Mouse (Mus musculus) thymus, postnatal 4 days (tissue): Measurements from ENCODE around the gene Abcc6.
A peak's percentile ranks its signal among the peaks of the same experiment; 100 is the strongest.
"Not testable (repeated sequence)": the region's sequence is repeated elsewhere in the genome, so short reads cannot be mapped to it uniquely, and the experiment has no call there.

Experiments
- DNase-seq: peaks from one replicate; pipeline ENCODE4 v3.0.0; 2021

The Abcc6 gene

GRCm38 (mm10) chr7:46025436-46025835 is 4.7 kb downstream of the Abcc6 start:
- DNase-seq = no peak

- no peak for DNase-seq
These were observed 8.2 kb downstream of the Abcc6 start for GRCm38 (mm10) chr7:46021951-46022350.

- DNase-seq = no peak
These were observed 10.5 kb downstream of the Abcc6 start for GRCm38 (mm10) chr7:46019594-46019993.

- DNase-seq = peak; percentile 28
These were observed 16.7 kb downstream of the Abcc6 start for GRCm38 (mm10) chr7:46013266-46014010.

GRCm38 (mm10) chr7:46012121-46012520 is 18.0 kb downstream of the Abcc6 start:
- DNase-seq = no peak

- peak; percentile 68 for DNase-seq
These were observed 20.5 kb downstream of the Abcc6 start for GRCm38 (mm10) chr7:46009578-46009977.

- DNase-seq = peak; percentile 34
These were observed 27.4 kb downstream of the Abcc6 start for GRCm38 (mm10) chr7:46002748-46003147.

- DNase-seq = no peak
These were observed 29.5 kb downstream of the Abcc6 start for GRCm38 (mm10) chr7:46000577-46000976.

GRCm38 (mm10) chr7:45992470-45992869 is 37.6 kb downstream of the Abcc6 start:
- no peak for DNase-seq

- no peak for DNase-seq
These were observed 41.8 kb downstream of the Abcc6 start for GRCm38 (mm10) chr7:45988344-45988743.

- no peak for DNase-seq
These were observed 43.2 kb downstream of the Abcc6 start for GRCm38 (mm10) chr7:45986893-45987292.

- no peak for DNase-seq
These were observed 48.5 kb downstream of the Abcc6 start for GRCm38 (mm10) chr7:45981612-45982011.

GRCm38 (mm10) chr7:45974512-45974911 is 55.6 kb downstream of the Abcc6 start:
- DNase-seq = peak; percentile 18

GRCm38 (mm10) chr7:45974103-45974502 is 56.0 kb downstream of the Abcc6 start:
- no peak for DNase-seq

- no peak for DNase-seq
These were observed 56.8 kb downstream of the Abcc6 start for GRCm38 (mm10) chr7:45973271-45973687.

- no peak for DNase-seq
These were observed 58.0 kb downstream of the Abcc6 start for GRCm38 (mm10) chr7:45971831-45972723.

- no peak for DNase-seq
These were observed 73.5 kb downstream of the Abcc6 start for GRCm38 (mm10) chr7:45956611-45957010.

GRCm38 (mm10) chr7:45949061-45949460 is 81.0 kb downstream of the Abcc6 start:
- DNase-seq = no peak

GRCm38 (mm10) chr7:45943280-45943679 is 86.8 kb downstream of the Abcc6 start:
- DNase-seq = peak; percentile 48

- no peak for DNase-seq
These were observed 88.1 kb downstream of the Abcc6 start for GRCm38 (mm10) chr7:45941986-45942385.

GRCm38 (mm10) chr7:45939836-45940235 is 90.3 kb downstream of the Abcc6 start:
- no peak for DNase-seq

GRCm38 (mm10) chr7:45935114-45935513 is 95.0 kb downstream of the Abcc6 start:
- peak; percentile 84 for DNase-seq

- not testable (repeated sequence) for DNase-seq
These were observed 96.3 kb downstream of the Abcc6 start for GRCm38 (mm10) chr7:45933766-45934165.

GRCm38 (mm10) chr7:45929688-45930087 is 100.4 kb downstream of the Abcc6 start:
- DNase-seq = no peak
